Mouse (Mus musculus): Measurements from ENCODE around the gene Cd28.

DNA sequence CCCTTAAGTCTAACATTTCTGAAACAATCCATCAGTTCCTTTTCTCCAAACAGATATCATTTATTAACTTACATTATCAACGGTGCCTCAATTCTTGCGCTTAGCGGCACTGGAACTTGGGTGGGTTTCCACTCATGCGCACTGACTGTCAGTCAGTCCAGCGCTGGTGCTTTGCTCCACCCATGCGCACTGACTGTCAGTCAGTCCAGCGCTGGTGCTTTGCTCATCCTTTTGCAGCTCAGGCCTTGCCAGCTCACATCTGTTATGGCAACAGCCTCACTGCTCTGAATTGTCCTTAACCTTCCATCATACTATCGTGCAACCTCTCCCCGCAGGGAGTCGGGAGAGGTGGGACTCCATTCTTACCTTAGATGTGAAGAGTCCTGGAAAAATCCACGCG, 37.4 kb downstream of the Cd28 start:
- TF ChIP-seq CTCF (IDR thresholded peaks at IDR 0.05; ENCODE audit: control insufficient read depth, insufficient read depth, low read length) (no peak), POLR2A (IDR thresholded peaks at IDR 0.05; ENCODE audit: borderline replicate concordance, control insufficient read depth, low read depth, low read length) (no peak)

Measured in bone marrow, adult 2 months (tissue).